Mouse (Mus musculus) Patski (cell line): ENCODE data around the gene Zfp266. TPM values are rescaled to one million over a fixed set of nuclear protein-coding genes. Genes with fewer than 3 reads are reported as not detected.

ENCODE experiments used
- ATAC-seq: fragments of 100-300 bp; one replicate; pipeline ENCODE4 v1.8.0; 2021
- CTCF ChIA-PET: fragments of 350-600 bp; sonication (Branson Sonifier 250); formaldehyde crosslinking; loops from one replicate; lab custom pipeline; 2022; ENCODE audit warnings: inconsistent platforms; lab: Charles Lee
- POLR2A ChIA-PET: fragments of 350-600 bp; sonication (Branson Sonifier 250); formaldehyde crosslinking; loops from one replicate; lab custom pipeline; 2022; ENCODE audit warnings: antibody characterized with exemption, inconsistent platforms; lab: Charles Lee
- DNase-seq: peaks from one replicate; pipeline ENCODE4 v3.0.0-alpha.2; 2011; ENCODE audit warnings: low read depth, low spot score
- H3K27me3 ChIP-seq: fragments of 371-371 bp; one replicate; pipeline ENCODE4 v1.5.1; 2021
- CTCF ChIP-seq: fragments of 100-300 bp; IDR thresholded peaks from one replicate; pipeline ENCODE4 v1.5.1; 2021
- in situ Hi-C: fragments of 300-500 bp; cut with MboI; formaldehyde crosslinking; loops from 3 replicates; pipeline ENCODE4 v1.11.1; 2018; ENCODE audit warnings: low pct_unique_long_range_greater_than_20kb, mixed read lengths
- polyA plus RNA-seq: library from polyadenylated mRNA; unstranded; gene quantifications from one replicate; pipeline ENCODE4 v1.2.3, GENCODE M21; 2021

The Zfp266 gene
- polyA plus RNA-seq, 1 experiment from 2014 or later = 51.8 TPM

DNA sequence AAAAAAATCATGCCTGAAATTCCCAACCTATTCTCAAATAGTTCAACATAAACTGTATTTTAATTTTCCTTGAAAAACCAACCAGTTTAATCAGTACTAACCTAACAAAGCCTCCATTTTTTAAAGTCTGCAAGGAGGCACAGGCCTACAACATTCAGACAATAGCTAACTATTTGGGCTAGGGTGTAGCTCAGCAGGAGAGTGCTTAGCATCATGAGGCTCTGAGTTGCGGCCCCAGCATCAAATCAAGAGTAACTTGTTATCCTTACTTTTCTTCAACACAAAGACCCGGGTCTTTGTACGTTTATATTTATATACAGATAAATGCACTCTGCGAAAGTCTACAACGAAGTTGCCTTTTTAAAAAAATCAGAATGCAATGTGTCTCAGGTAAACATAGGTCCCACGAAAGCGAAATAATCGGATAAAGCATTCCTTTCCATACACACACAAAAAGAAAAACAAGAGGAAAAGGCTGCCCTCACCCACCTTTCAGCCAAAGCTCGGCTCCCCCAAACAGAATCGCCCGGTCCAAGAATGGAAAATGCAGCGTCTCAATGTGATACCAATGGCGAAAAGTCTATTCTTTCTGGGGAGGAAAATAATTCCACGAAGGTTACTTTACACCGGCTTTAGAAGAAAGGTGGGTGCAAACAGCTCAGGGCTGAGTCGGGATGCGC is 546 bp downstream of the Zfp266 start:
- no peaks in the 10 kb centered on the region for H3K27me3 ChIP-seq
- CTCF ChIA-PET = interaction anchor here (1.5 kb wide), 1 partner anchor 53 kb away, joined by 4 read pairs; no protein-coding TSS in a partner anchor
- ATAC-seq = peak; percentile 38
- no peak for TF ChIP-seq CTCF
- DNase-seq = no peak
- in situ Hi-C loops = no loop called here
- POLR2A ChIA-PET = interaction anchor here (0.6 to 1.5 kb wide), 5 partner anchors 18 to 61 kb away, joined by 3 to 4 read pairs (median 4); partner anchors contain the start of gene Zfp846

DNA sequence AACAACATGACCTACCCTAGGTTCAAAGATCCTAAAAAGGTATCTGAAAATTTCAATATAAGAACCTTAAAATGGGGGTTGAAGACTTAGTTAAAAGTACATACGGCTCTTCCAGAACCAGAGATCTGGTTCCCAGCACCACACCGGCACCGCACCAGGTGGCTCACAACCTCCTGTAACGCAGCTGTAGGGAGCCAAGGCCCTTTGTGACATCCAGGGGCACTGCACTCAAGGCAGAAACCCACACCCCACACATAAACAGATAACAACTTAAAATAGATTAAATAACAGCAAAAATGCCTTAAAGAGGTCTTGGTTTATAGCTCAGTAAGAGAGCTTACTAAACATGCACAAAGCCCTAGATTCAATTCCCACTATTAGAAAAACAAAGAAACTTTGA is 1.3 kb downstream of the Zfp266 start:
- no peak for TF ChIP-seq CTCF
- no peaks in the 10 kb centered on the region for H3K27me3 ChIP-seq
- ChIA-PET CTCF (interaction anchor here (1.5 to 1.6 kb wide), 2 partner anchors 26 to 53 kb away, joined by 3 to 4 read pairs; no protein-coding TSS in a partner anchor), POLR2A (interaction anchor here (1.0 to 1.3 kb wide), 3 partner anchors 19 to 61 kb away, joined by 3 to 4 read pairs (median 3); partner anchors contain the start of gene Zfp846)
- in situ Hi-C loops = no loop called here
- no peak for ATAC-seq
- DNase-seq = no peak

DNA sequence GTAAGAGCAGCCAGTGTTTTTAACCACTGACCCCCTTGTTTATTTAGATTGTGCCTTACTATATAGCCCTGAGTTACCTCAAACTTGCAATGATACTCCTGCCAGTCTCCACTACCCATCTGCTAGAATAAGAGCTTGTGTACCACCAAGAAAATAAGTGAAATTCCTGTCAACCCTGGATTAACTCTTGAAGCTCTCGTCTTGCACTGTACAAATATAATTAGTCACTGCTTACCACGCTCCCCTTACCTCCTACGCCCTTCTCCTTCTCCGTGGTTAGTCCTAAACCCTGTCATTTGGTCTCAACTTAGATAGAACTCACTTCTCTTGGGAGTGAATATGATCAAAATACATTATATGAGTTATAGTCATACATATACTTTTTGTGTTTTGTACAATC is 2.5 kb downstream of the Zfp266 start:
- TF ChIP-seq CTCF = no peak
- ATAC-seq (no peak), DNase-seq (no peak)
- in situ Hi-C loops = no loop called here
- CTCF ChIA-PET = interaction anchor here (1.6 kb wide), 1 partner anchor 25 kb away, joined by 3 read pairs; no protein-coding TSS in a partner anchor
- H3K27me3 ChIP-seq = no peaks in the 10 kb centered on the region
- POLR2A ChIA-PET = interaction anchor here (0.6 kb wide), 2 partner anchors 9 to 16 kb away, joined by 3 read pairs; no protein-coding TSS in a partner anchor

DNA sequence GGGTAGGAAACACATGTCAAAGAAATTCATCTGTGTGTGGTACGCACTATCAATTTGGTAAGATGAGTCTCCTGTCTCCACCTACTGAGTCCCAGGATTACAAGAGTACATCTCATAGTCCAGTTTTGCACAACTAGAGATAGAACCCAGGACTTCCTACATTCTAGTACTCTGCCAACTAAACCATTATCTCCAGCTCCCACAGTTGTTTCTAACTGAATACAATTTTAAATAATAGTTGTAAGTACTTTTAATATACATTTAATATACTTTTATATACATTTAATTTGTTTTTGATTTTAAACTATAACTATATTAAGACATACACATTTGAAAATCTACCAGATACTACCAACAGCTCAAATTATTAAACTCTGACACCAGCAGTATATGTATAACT is 3.5 kb downstream of the Zfp266 start:
- in situ Hi-C loops = no loop called here
- ATAC-seq (no peak), DNase-seq (no peak)
- no peak for TF ChIP-seq CTCF
- no peaks in the 10 kb centered on the region for H3K27me3 ChIP-seq
- CTCF ChIA-PET = no interaction called here
- POLR2A ChIA-PET = no interaction called here

DNA sequence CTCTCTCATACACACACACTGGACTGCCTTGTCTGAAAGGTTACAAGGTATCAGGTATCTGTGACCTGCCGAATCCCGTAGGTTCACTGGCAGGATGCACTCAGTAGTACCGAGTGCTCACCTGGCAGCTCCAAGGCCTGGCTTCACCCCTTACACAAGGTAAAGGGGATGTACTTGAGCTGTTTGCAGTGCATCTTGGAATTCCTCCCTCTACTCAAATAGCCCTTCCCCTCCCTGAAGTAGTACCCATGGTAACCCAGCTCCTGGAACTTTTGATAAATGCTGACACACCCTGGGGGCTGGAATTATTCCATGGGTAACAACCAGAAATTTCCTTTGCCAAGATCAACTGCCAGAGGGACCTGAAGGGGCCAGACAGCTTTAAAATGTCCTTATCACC is 7.2 kb downstream of the Zfp266 start:
- in situ Hi-C loops = no loop called here
- DNase-seq = no peak
- no peaks in the 10 kb centered on the region for H3K27me3 ChIP-seq
- TF ChIP-seq CTCF = no peak
- ChIA-PET CTCF (interaction anchor here (0.8 kb wide), 1 partner anchor 12 kb away, joined by 3 read pairs; no protein-coding TSS in a partner anchor), POLR2A (interaction anchor here (0.7 kb wide), 1 partner anchor 76 kb away, joined by 3 read pairs; no protein-coding TSS in a partner anchor)
- ATAC-seq = no peak

DNA sequence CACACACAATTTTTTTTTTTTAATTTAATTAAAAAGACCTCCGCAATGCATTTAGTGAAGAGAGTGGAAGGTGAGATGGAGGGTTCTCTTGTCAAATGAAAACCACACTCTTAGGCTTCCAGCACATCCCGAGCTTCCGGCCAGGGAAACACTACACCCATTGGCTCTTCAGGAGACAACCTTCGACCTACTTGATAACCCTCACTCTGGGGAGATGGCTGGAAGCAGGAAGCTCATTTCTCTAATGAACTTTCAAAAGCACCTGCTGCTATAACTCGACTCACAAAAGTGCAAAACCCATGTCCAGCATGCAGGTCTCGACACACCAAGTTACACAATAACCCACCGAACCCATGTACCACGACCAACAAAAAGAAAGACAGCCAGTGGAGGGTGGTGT is 8.5 kb downstream of the Zfp266 start:
- no peak for ATAC-seq

DNA sequence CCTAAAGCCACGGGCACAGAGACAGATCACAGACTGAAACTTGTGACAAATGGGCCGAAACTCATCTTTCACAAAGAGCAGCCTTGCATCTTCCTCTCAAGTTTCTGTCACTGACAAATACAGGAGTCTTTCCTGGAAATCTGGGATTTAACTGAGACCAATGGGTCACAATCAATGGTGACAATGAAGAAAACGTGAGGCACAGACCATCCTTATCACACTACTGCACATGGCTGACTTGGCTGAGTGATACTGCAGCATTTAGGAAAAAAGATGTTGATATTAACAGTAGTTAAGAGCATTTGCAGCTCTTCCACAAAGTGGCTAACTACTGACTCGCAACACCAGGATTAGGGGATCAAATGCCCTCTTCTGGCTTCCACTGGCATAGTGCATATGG is 9.6 kb downstream of the Zfp266 start:
- ChIA-PET CTCF (no interaction called here), POLR2A (no interaction called here)
- H3K27me3 ChIP-seq = no peaks in the 10 kb centered on the region
- in situ Hi-C loops = no loop called here
- ATAC-seq (no peak), DNase-seq (no peak)
- TF ChIP-seq CTCF = no peak

More for the DNA sequence above, 8.5 kb downstream of the Zfp266 start:
- no peak for TF ChIP-seq CTCF
- H3K27me3 ChIP-seq = no peaks in the 10 kb centered on the region
- in situ Hi-C loops = no loop called here
- ChIA-PET POLR2A (no interaction called here), CTCF (no interaction called here)
- no peak for DNase-seq

DNA sequence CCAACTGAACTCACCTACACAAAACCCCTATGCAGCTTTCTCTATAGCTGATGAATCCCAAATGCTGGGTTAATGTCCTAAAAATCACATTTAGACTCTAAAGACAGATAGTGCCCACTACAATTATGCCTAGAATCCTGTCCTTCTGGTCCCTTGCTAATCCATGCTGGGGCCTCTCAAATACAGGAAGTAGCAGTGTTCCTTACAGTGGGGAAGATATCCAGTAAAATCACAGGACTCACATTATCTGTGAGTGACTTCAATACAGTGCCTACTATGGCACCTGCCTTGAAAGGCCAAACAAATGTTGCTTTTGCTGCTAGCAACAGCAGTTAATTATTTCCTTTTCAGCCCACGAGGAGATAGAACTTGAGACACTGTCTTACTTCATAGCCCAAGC is 10.9 kb downstream of the Zfp266 start:
- no peak for DNase-seq
- H3K27me3 ChIP-seq = no peaks in the 10 kb centered on the region
- no peak for TF ChIP-seq CTCF
- in situ Hi-C loops = no loop called here
- ATAC-seq = no peak
- POLR2A ChIA-PET = interaction anchor here (1.3 kb wide), 1 partner anchor 17 kb away, joined by 3 read pairs; the partner anchor contains the start of gene Zfp426
- CTCF ChIA-PET = interaction anchor here (0.6 to 1.4 kb wide), 2 partner anchors 17 to 228 kb away, joined by 3 read pairs; no protein-coding TSS in a partner anchor

DNA sequence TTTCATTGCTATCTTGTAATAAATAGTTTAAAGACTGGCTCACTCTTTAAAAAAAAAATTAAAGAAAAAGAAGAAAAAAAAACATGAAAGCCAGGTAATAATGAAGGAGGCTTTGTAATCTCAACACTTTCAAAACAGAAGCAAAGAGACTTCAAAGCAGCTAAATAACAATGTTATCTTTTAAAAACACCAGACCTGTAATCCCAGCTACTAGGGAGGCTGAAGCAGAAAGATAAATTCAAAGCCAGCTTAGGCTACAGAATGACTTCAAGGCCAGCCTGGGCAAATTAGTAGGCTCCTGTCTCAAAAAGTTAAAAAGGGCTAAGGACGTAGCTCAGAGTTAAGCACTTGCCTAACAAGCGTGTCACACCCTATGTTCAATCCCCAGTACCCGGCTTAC is 11.5 kb downstream of the Zfp266 start:
- in situ Hi-C loops = no loop called here
- TF ChIP-seq CTCF = no peak
- POLR2A ChIA-PET = interaction anchor here (0.7 to 1.3 kb wide), 2 partner anchors 9 to 17 kb away, joined by 3 read pairs; partner anchors contain the start of gene Zfp426
- DNase-seq (no peak), ATAC-seq (no peak)
- no peaks in the 10 kb centered on the region for H3K27me3 ChIP-seq
- CTCF ChIA-PET = interaction anchor here (1.4 kb wide), 1 partner anchor 16 kb away, joined by 3 read pairs; no protein-coding TSS in a partner anchor

DNA sequence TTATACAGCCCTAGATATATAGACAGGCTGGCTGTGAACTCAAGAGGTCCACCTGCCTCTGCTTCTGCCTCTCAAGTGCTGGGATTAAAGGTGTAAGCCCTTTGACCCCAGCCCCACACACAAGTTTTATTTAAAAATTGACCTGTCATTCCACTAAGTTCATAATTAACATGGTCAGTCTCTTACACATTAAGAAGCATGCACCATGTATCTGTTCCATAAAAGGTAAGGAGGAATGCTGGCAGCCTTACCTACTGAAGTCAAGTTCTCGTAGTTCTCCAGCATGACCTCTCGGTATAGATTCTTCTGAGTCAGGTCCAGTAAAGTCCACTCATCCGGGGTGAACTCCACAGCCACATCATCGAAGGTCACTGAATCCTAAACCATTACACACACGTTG is 16.4 kb downstream of the Zfp266 start:
- in situ Hi-C loops = no loop called here
- CTCF ChIA-PET = interaction anchor here (1.5 kb wide), 1 partner anchor 12 kb away, joined by 4 read pairs; the partner anchor contains the start of gene Zfp426
- POLR2A ChIA-PET = no interaction called here
- no peak for ATAC-seq
- no peak for DNase-seq
- no peaks in the 10 kb centered on the region for H3K27me3 ChIP-seq
- TF ChIP-seq CTCF = no peak

DNA sequence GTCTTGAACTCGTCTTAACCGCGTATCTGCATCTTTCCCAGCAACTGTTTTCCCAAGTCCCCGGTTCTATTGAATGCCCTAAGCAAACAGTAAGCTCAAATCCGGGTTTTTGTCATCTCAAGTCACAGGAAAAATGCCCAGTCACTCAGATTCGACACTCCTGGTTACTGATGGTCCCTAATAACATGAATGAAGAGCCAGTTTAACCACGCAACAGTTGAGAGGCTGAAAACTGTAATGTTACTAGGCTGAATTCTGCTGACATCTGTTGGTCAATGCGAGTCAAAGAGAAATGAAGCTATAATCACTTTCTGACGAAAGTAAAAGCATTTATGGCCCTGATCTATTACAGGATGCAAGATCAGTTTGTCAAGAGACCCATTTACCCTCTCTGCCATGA is 27.9 kb downstream of the Zfp266 start:
- ATAC-seq = no peak
- no peaks in the 10 kb centered on the region for H3K27me3 ChIP-seq
- in situ Hi-C loops = no loop called here
- DNase-seq = no peak
- POLR2A ChIA-PET = interaction anchor here (1.1 to 1.4 kb wide), 2 partner anchors 17 to 27 kb away, joined by 3 to 4 read pairs; no protein-coding TSS in a partner anchor
- CTCF ChIA-PET = interaction anchor here (0.8 to 1.5 kb wide), 4 partner anchors 11 to 26 kb away, joined by 3 to 4 read pairs (median 3); no protein-coding TSS in a partner anchor
- peak; percentile 36 for TF ChIP-seq CTCF
